Mouse (Mus musculus) hematopoietic multipotent progenitor cell, adult 10-12 weeks (in vitro differentiated cells): Measurements from ENCODE around the gene Rasgrp2. TPM values are rescaled to one million over a fixed set of nuclear protein-coding genes. Genes with fewer than 3 reads are reported as not detected.

Experiments
- polyA plus RNA-seq: library from polyadenylated mRNA; stranded (reverse); fragments of >175 nt; gene quantifications from 2 replicates; pipeline ENCODE4 v1.2.3, GENCODE M21; 2012; ENCODE audit warnings: low replicate concordance

The Rasgrp2 gene
- 492 and 537 TPM in 2 replicates for polyA plus RNA-seq

DNA sequence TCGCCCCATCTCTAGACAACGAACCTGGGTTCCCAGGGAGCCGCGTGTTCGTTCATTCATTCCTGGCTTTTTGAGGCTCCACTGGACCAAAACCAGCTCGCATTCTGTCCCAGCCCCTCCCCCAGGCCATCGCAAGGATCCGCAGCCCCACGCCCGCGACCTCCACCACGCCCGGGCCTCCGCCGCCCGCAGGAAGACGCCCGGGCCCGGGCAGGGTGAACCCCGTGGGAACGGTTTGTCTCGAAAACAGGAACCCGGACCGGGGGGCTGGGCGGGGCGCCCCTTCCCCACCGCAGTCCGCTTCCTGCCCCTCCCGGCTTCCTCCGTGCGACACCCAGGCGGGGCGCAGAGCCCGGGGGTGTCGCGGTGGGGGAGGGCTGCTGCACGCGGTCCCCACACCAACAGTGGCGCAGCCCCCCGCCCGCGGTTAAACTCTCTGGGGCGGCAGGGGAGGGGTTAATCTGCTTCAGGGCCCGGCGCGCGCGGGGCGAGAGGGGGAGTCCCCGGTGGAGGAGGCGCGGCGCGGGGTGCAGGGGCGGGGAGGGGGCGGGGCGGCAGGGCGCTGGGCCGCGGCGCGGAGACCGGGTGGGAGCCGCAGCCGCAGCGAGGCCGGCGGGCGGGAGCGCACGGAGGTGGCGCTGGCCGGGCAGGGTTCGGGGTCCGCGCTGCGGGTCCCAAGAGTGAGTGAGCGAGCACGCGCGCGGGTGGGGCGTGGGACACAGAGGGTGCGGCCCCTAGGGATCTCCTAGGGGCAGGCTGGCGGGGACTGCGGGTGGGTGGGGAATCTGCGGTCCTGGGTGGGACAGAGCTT, at the start of gene Rasgrp2:
Gene Rasgrp2 (plus strand): TSS at position 56 of the 811 bp plus-strand sequence.

DNA sequence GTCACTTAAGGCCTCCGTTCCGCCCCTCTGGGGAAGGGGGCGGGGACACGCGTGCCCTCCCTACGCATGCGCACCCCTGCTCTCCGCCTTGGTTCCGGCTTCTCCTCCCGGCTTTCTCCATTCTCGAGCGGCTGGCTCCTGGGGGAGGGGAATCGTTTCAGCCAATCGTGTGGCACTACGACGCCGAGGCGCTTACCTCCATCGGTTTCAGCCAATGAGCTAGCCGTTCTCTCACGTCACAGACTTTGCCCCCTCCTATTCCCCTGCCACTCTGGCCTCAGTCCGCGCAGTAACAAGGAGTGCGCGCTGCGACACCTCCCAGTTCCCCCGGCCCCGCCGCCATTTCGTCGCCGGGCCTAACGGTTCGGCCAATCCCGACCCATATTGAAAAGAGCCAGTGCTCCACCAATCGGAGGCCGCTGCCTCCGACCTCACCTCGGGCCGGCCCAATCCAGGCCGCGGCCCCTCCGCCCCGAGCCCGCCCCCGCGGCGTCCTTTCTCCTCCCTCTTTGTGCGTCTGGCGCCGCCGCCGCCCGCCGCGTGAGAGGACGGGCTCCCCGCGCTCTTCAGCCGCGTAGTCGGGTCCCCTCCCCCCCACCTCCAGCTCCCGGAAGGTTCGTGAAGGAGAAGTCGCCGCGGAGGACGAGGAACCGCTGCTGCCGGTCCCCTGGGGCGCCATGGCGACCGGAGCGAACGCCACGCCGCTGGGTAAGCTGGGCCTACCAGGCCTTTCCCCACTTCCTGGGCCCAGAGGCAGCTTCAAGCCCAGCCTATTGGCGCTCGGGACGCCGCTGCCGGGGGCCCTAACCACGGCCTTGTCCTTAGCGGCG, 35.5 kb upstream of the Rasgrp2 start, which contains the start of gene Sf1:
Gene Sf1 (plus strand): TSS at position 280 of the 830 bp plus-strand sequence.

DNA sequence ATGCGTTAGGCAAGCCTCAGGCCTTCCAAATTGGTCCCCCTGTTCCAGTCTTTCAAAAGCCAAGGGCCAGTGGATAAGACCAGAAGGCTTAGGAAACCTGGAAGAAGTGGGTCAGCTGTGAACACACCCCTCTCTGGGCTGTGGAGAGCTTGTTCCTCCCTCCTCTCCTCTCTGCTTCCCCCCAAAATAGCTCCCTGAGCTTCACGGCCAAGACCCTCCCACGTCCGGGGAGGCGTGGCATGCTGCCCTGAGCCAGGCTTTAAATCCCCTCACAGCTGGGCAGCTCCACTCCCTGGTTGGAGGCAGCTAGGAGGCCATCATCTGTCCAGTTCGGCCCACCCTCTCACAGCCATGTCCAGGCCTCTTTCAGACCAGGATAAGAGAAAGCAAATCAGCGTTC, 15.0 kb upstream of the Rasgrp2 start, which contains the start of gene Pygm:
Gene Pygm (plus strand): TSS at position 272 of the 400 bp plus-strand sequence.

GRCm38 (mm10) chr19:6418233-6418879, 19.2 kb downstream of the Rasgrp2 start, which contains the start of gene Nrxn2:
TSS of gene Nrxn2 (plus strand) at chr19:6418731.

Other genes starting within 250 kb of the Rasgrp2 start
- gene Majin, start 215.0 kb upstream of the Rasgrp2 start, polyA plus RNA-seq = not detected in 2 replicates
- 0.22 TPM in 1 of 2 replicates, not detected in the other for gene Gpha2, start 173.0 kb upstream of the Rasgrp2 start, polyA plus RNA-seq
- 43.8 and 62.7 TPM in 2 replicates for gene Ppp2r5b, start 163.5 kb upstream of the Rasgrp2 start, polyA plus RNA-seq
- 75.2 and 154 TPM in 2 replicates for gene Atg2a, start 157.7 kb upstream of the Rasgrp2 start, polyA plus RNA-seq
- 252 and 427 TPM in 2 replicates for gene Ehd1, start 122.6 kb upstream of the Rasgrp2 start, polyA plus RNA-seq
- 9.6 and 17.4 TPM in 2 replicates for gene Cdc42bpg, start 92.9 kb upstream of the Rasgrp2 start, polyA plus RNA-seq
- gene Men1, start 64.4 kb upstream of the Rasgrp2 start, polyA plus RNA-seq = 120 and 143 TPM in 2 replicates
- gene Map4k2, start 58.2 kb upstream of the Rasgrp2 start, polyA plus RNA-seq = 508 and 590 TPM in 2 replicates
- 995 and 2,858 TPM in 2 replicates for gene Sf1, start 35.6 kb upstream of the Rasgrp2 start, polyA plus RNA-seq
- gene Pygm, start 14.9 kb upstream of the Rasgrp2 start, polyA plus RNA-seq = 2.3 and 2.5 TPM in 2 replicates
- gene Nrxn2, start 19.4 kb downstream of the Rasgrp2 start, polyA plus RNA-seq = 3.6 and 14.7 TPM in 2 replicates
- 0.73 and 1.9 TPM in 2 replicates for gene Slc22a12, start 143.7 kb downstream of the Rasgrp2 start, polyA plus RNA-seq